Mouse (Mus musculus) kidney, postnatal 0 days (tissue): ENCODE measurements at regions not wholly inside any gene's neighbourhood (a gene's known extent, or its start where the extent isn't known, plus 50 kb on each side); places are given as distances from the start of the nearest gene placed in this dataset.
A peak's percentile ranks its signal among the peaks of the same experiment; 100 is the strongest.

Experiments
- ATAC-seq: fragments of 200-750 bp; cut with Nextera tagmentation; replicated peaks from 2 replicates; pipeline ENCODE4 v1.8.0; 2017; ENCODE audit warnings: low read depth, moderate number of reproducible peaks, moderate TSS enrichment, moderate library complexity; ENCODE audit not compliant: low FRiP score
- DNase-seq: peaks from one replicate; pipeline ENCODE4 v3.0.0-alpha.2; 2016; ENCODE audit warnings: low spot score
- H3K27ac ChIP-seq: fragments of 300-500 bp; sonication (generic); 2 replicates; pipeline ENCODE4 v1.5.1; 2014; ENCODE audit warnings: mild to moderate bottlenecking
- H3K27me3 ChIP-seq: fragments of 300-500 bp; sonication (generic); 2 replicates; pipeline ENCODE4 v1.6.1; 2014; ENCODE audit warnings: low read length, mixed read lengths; ENCODE audit not compliant: insufficient read depth
- H3K36me3 ChIP-seq: fragments of 300-500 bp; sonication (generic); 2 replicates; pipeline ENCODE4 v1.6.1; 2014; ENCODE audit warnings: low read length, mixed read lengths; ENCODE audit not compliant: insufficient read depth
- H3K4me1 ChIP-seq: fragments of 300-500 bp; sonication (generic); replicated peaks from 2 replicates; pipeline ENCODE4 v1.6.1; 2014; ENCODE audit warnings: antibody characterized with exemption, low read length, mixed read lengths; ENCODE audit not compliant: insufficient read depth
- H3K4me2 ChIP-seq: fragments of 300-500 bp; sonication (generic); 2 replicates; pipeline ENCODE4 v1.6.1; 2014; ENCODE audit warnings: mild to moderate bottlenecking, low read length, moderate library complexity, mixed read lengths
- H3K4me3 ChIP-seq: fragments of 300-500 bp; sonication (generic); replicated peaks from 2 replicates; pipeline ENCODE4 v1.5.1; 2014; ENCODE audit warnings: low read depth, low read length
- H3K9ac ChIP-seq: fragments of 300-500 bp; sonication (generic); 2 replicates; pipeline ENCODE4 v1.6.1; 2014; ENCODE audit warnings: low read depth, low read length
- H3K9me3 ChIP-seq: fragments of 300-500 bp; sonication (generic); replicated peaks from 2 replicates; pipeline ENCODE4 v1.6.1; 2016; ENCODE audit warnings: low read length, inconsistent platforms, mixed read lengths
- CTCF ChIP-seq: IDR thresholded peaks from 2 replicates; pipeline ENCODE4 v1.5.1; 2016; ENCODE audit warnings: antibody characterized with exemption, low read depth, mild to moderate bottlenecking, moderate library complexity
- WGBS: fragments of 180-500 bp; shearing (Covaris S2); extraction: QIAGEN DNeasy Blood & Tissue Kit; methylation state at CpG from one replicate; pipeline ENCODE4 v1.1.7; 2014; 5-methylcytosine and 5-hydroxymethylcytosine counted together

DNA sequence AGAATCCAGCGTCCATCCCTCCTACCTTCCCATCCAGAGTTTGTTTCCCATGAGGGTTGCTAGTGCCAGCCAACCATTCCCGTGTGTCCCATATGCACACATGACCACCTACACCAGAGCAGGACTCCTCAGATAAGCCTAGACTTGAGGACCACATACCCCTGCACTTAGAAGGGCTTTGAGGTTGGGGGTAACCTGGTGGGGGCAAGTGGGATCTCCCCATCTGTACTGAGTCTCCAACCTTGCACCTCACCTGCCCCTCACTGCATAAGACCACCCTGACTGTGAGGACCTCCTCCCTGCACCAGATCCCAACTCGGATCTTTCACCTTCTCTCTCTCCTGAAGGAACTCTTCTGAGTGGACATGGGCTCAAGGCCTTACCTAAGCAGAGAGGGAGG is 181.6 kb upstream of the Gm21961 start:
- no peak overlapping the region for H3K4me3 ChIP-seq
- H3K9ac ChIP-seq = no peak overlapping the region
- no peaks in the 10 kb centered on the region for H3K4me1 ChIP-seq
- H3K27me3 ChIP-seq = no peaks in the 10 kb centered on the region
- no peak for ATAC-seq
- H3K4me2 ChIP-seq = no peak overlapping the region
- no peak overlapping the region for H3K27ac ChIP-seq
- H3K9me3 ChIP-seq = no peaks in the 10 kb centered on the region
- WGBS = 82% methylated on average over 3 of the region's 3 CpGs
- TF ChIP-seq CTCF = no peak
- H3K36me3 ChIP-seq = no peaks in the 10 kb centered on the region
- no peak for DNase-seq

DNA sequence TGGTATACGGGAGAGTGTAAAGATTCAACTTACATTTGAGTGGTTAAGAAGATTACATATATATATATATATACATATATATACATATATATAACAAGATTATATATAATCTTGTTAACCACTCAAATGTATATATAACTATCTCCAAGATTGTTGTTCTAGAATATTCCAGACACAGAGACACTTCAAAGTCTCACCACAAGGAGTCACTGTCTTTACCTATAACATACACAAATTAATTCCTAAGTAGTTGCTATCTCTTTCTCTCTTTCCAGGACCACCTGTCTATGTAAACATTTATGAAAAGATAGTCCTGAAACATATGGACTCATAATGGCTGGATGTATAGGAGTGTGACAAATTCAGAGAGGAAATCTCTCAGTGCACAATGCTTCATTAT is 178.9 kb upstream of the Gm21961 start:
- Histone ChIP-seq H3K36me3 (no peaks in the 10 kb centered on the region), H3K27me3 (no peaks in the 10 kb centered on the region), H3K4me2 (no peak overlapping the region), H3K4me3 (no peak overlapping the region), H3K4me1 (no peaks in the 10 kb centered on the region), H3K27ac (no peak overlapping the region), H3K9me3 (no peaks in the 10 kb centered on the region), H3K9ac (no peak overlapping the region)
- ATAC-seq = no peak
- peak; percentile 55 for TF ChIP-seq CTCF
- DNase-seq = peak; percentile 32
- WGBS = 95% methylated on average over 1 of the region's 1 CpGs
